Mouse (Mus musculus) left cerebral cortex, postnatal 4 days (tissue): ENCODE measurements at regions not wholly inside any gene's neighbourhood (a gene's known extent, or its start where the extent isn't known, plus 50 kb on each side); places are given as distances from the start of the nearest gene placed in this dataset.

Experiments used
- DNase-seq: peaks from one replicate; pipeline ENCODE4 v3.0.0-alpha.2; 2022
- intact Hi-C: fragments of 180-260 bp; cut with DNase I; formaldehyde crosslinking; loops from one replicate; pipeline ENCODE4 v1.15.1; 2025

DNA sequence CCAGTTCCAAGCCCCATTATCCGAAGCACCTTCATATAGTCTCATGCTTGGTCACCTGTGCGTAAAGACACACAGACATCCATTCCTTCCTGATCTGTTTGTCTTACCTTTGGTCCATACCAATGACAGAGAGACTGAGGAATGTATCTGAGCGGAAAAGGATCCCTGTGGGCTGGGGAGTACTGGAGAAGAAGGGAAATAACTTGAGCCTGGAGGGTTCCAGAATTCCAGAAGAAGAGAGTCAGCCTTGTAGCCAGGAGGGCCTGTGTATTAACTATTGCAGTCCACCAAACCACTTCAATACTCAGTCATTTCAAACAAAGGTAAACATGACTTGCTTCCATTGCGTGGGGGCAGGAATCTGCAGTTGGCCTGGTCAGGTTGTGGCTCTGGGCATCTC is 51.0 kb upstream of the Rybp start:
- no peak for DNase-seq
- intact Hi-C loops, result no loop called here
